Mouse (Mus musculus) hindbrain, postnatal 0 days (tissue): ENCODE measurements around the gene Spata19. TPM values are rescaled to one million over a fixed set of nuclear protein-coding genes. Genes with fewer than 3 reads are reported as not detected.
A peak's percentile ranks its signal among the peaks of the same experiment; 100 is the strongest.

ENCODE experiments used
- ATAC-seq: fragments of 200-750 bp; cut with Nextera tagmentation; 2 replicates; pipeline ENCODE4 v1.8.0; 2017; ENCODE audit warnings: mild to moderate bottlenecking, moderate TSS enrichment, moderate library complexity
- DNase-seq: peaks from one replicate; pipeline ENCODE4 v3.0.0-alpha.2; 2015; ENCODE audit warnings: low spot score
- H3K27ac ChIP-seq: fragments of 300-500 bp; sonication (generic); 2 replicates; pipeline ENCODE4 v1.5.1; 2014; ENCODE audit warnings: mild to moderate bottlenecking
- H3K27me3 ChIP-seq: fragments of 300-500 bp; sonication (generic); 2 replicates; pipeline ENCODE4 v1.6.1; 2014; ENCODE audit warnings: low read length, mixed read lengths; ENCODE audit not compliant: insufficient read depth
- H3K36me3 ChIP-seq: fragments of 300-500 bp; sonication (generic); 2 replicates; pipeline ENCODE4 v1.6.1; 2014; ENCODE audit warnings: low read length, mixed read lengths; ENCODE audit not compliant: insufficient read depth
- H3K4me1 ChIP-seq: fragments of 300-500 bp; sonication (generic); 2 replicates; pipeline ENCODE4 v1.6.1; 2014; ENCODE audit warnings: antibody characterized with exemption, low read length, mixed read lengths; ENCODE audit not compliant: insufficient read depth
- H3K4me2 ChIP-seq: fragments of 300-500 bp; sonication (generic); 2 replicates; pipeline ENCODE4 v1.6.1; 2014; ENCODE audit warnings: low read depth, mild to moderate bottlenecking, low read length, moderate library complexity, mixed read lengths
- H3K4me3 ChIP-seq: fragments of 300-500 bp; sonication (generic); 2 replicates; pipeline ENCODE4 v1.5.1; 2014; ENCODE audit warnings: low read length
- H3K9ac ChIP-seq: fragments of 300-500 bp; sonication (generic); replicated peaks from 2 replicates; pipeline ENCODE4 v1.6.1; 2014; ENCODE audit warnings: mild to moderate bottlenecking, low read length, moderate library complexity, mixed read lengths
- H3K9me3 ChIP-seq: fragments of 300-500 bp; sonication (generic); 2 replicates; pipeline ENCODE4 v1.6.1; 2016; ENCODE audit warnings: low read length, mixed read lengths
- CTCF ChIP-seq: IDR thresholded peaks from 2 replicates; pipeline ENCODE4 v1.5.1; 2016; ENCODE audit warnings: antibody characterized with exemption, control low read depth, low read depth
- WGBS: fragments of 180-500 bp; shearing (Covaris S2); extraction: QIAGEN DNeasy Blood & Tissue Kit; methylation state at CpG from one replicate; pipeline ENCODE4 v1.1.7; 2014; 5-methylcytosine and 5-hydroxymethylcytosine counted together
- polyA plus RNA-seq: library from polyadenylated mRNA; unstranded; fragments of >200 nt; fragmentation: Nextera tagmentation; extraction: Ambion mirVana; gene quantifications from 2 replicates; pipeline ENCODE4 v1.2.1, GENCODE M21; 2015
- total RNA-seq: library from RNA; depleted of rRNA; stranded (reverse); fragments of >200 nt; gene quantifications from 2 replicates; pipeline ENCODE4 v1.2.3, GENCODE M21; 2014

Spata19 gene
- total and polyA plus RNA-seq, 2 experiments from 2014 or later = not detected

DNA sequence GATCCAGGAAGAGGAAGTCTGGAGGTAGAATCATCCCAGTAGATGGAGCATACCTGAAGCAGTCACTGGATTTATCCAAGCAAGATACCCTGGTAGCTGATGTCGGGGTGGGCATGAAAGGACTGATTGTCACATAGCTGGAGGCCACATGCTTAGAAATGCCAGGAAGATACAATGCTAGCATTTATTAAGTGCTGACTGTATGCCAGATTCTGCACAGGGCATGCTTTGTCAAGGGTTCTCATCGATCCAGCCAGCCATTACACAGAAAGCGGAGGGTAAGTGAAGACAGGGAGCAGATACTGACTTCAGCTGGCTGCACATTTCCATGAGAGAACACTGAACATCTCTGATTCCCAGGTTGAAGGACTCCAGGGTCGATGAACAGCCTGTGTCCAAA is 4.6 kb downstream of the Spata19 start:
- Histone ChIP-seq H3K27ac (no peak overlapping the region), H3K4me2 (no peak overlapping the region), H3K4me1 (no peaks in the 10 kb centered on the region), H3K36me3 (no peaks in the 10 kb centered on the region), H3K4me3 (no peak overlapping the region), H3K9me3 (no peaks in the 10 kb centered on the region), H3K27me3 (no peaks in the 10 kb centered on the region), H3K9ac (no peak overlapping the region)
- ATAC-seq = no peak
- DNase-seq = no peak
- WGBS = 75% methylated on average over 4 of the region's 4 CpGs
- TF ChIP-seq CTCF = no peak

DNA sequence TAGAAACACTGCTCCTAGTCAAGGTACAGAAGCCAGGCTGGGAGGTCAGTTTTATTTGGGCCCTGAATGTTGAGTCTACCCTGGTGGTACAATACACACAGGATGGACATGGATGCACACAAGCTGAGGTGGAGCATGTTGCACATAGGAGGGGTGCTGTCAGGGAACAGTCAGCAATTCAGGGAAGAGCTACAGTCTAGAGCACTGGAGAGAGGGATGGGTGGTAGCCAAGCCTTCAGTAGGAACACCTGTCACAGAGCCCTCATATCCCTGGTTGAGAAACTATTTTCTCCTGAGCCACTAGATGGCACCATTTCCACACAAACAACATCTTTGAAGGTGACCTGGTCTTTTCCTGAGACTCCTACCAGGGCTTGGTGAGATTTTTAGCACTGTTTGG is 13.1 kb downstream of the Spata19 start:
- H3K9me3 ChIP-seq = no peaks in the 10 kb centered on the region
- peak; percentile 77 for ATAC-seq
- H3K4me3 ChIP-seq = no peak overlapping the region
- H3K36me3 ChIP-seq = no peaks in the 10 kb centered on the region
- peak; percentile 87 for TF ChIP-seq CTCF
- no peak overlapping the region for H3K4me2 ChIP-seq
- no peak overlapping the region for H3K27ac ChIP-seq
- peak; percentile 92 for DNase-seq
- no peak overlapping the region for H3K9ac ChIP-seq
- no peaks in the 10 kb centered on the region for H3K27me3 ChIP-seq
- no peaks in the 10 kb centered on the region for H3K4me1 ChIP-seq

- peak; percentile 89 for DNase-seq
- no peaks in the 10 kb centered on the region for H3K4me1 ChIP-seq
- no peaks in the 10 kb centered on the region for H3K36me3 ChIP-seq
- WGBS = 3% methylated on average over 11 of the region's 11 CpGs
- no peak overlapping the region for H3K4me3 ChIP-seq
- TF ChIP-seq CTCF = peak; percentile 99
- no peaks in the 10 kb centered on the region for H3K27me3 ChIP-seq
- H3K9ac ChIP-seq = no peak overlapping the region
- H3K27ac ChIP-seq = no peak overlapping the region
- peak; percentile 84 for ATAC-seq
- H3K4me2 ChIP-seq = peak overlapping the region; percentile 42
- no peaks in the 10 kb centered on the region for H3K9me3 ChIP-seq
Measured at GRCm38 (mm10) chr9:27414058-27414460, 17.5 kb downstream of the Spata19 start.

DNA sequence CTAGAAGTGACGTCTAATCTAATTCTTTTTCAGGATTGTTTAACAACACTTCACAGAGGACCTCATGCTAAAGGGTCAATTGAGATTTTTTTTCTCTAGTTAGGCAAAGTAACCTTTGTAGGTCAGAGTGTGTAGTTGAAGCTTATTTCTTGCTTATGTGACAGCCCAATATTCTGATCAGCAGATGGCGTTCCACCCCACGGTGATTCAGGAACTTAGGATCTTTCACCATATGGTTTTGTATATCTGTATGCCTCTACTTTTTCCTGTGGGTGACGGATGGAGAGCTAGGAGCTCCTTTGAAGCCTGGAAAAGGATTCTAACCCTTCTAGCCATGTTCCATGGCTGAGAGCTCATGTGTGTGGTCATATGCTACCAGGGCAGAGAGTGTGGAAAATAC is 27.9 kb downstream of the Spata19 start:
- no peak overlapping the region for H3K9ac ChIP-seq
- DNase-seq = peak; percentile 61
- H3K36me3 ChIP-seq = no peaks in the 10 kb centered on the region
- H3K4me1 ChIP-seq = no peaks in the 10 kb centered on the region
- no peak overlapping the region for H3K4me2 ChIP-seq
- H3K4me3 ChIP-seq = no peak overlapping the region
- peak; percentile 54 for TF ChIP-seq CTCF
- no peak for ATAC-seq
- no peaks in the 10 kb centered on the region for H3K9me3 ChIP-seq
- WGBS = 71% methylated on average over 4 of the region's 4 CpGs
- no peaks in the 10 kb centered on the region for H3K27me3 ChIP-seq
- no peak overlapping the region for H3K27ac ChIP-seq

DNA sequence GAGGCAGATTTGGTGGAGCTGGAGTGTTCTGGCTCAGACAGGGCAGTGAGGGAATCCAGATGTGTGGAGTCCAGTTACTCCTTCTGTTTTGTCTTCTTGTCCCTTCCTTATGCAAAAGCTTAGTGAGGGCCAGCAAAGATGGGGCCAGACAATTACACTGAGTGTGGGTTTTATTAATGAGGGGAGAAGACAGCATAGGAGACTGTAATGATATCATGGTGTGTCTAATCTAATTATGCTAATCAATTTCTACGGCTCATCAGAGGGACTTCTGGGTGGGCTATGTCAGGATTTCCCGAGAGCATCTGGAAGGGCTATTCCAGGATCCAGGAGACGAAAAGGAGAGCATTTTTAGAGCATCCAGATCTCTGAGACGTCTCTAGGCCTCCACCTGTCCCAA is 32.0 kb downstream of the Spata19 start:
- Histone ChIP-seq H3K4me1 (no peaks in the 10 kb centered on the region), H3K4me2 (no peak overlapping the region), H3K4me3 (no peak overlapping the region), H3K27ac (no peak overlapping the region), H3K9ac (no peak overlapping the region), H3K9me3 (no peaks in the 10 kb centered on the region), H3K36me3 (no peaks in the 10 kb centered on the region), H3K27me3 (no peaks in the 10 kb centered on the region)
- ATAC-seq (peak; percentile 56; the same call in 1 of the 2 replicates), DNase-seq (no peak)
- TF ChIP-seq CTCF = no peak
- 31% methylated on average over 4 of the region's 4 CpGs for WGBS

DNA sequence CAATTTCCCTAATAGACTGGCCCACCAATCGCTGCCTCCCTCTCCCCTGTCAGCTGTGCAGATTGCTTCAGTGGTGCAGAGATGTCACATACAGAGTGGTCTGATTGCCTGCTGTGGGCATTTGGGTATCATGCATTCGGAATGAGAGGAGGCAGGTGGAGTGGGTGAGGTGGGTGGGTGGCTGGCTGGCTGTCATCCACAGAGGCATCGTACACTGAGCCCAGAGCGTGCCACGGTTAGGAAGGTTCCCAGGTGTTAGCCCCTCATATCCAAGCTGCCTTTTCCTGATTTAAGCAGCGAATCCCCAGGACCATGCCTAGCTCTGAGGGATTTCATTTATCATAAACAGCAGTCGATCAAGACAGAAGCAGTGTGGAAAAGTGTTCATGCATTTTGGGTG is 36.7 kb downstream of the Spata19 start:
- Histone ChIP-seq H3K4me1 (0 out of 2 replicates have a peak, but pooled peaks cover 20% of the 10 kb centered on the region), H3K36me3 (no peaks in the 10 kb centered on the region), H3K4me2 (no peak overlapping the region), H3K27ac (no peak overlapping the region), H3K9ac (no peak overlapping the region), H3K4me3 (no peak overlapping the region), H3K27me3 (no peaks in the 10 kb centered on the region), H3K9me3 (no peaks in the 10 kb centered on the region)
- WGBS = 60% methylated on average over 7 of the region's 7 CpGs
- DNase-seq (no peak), ATAC-seq (no peak)
- no peak for TF ChIP-seq CTCF

GRCm38 (mm10) chr9:27435936-27436335 is 39.3 kb downstream of the Spata19 start:
- Histone ChIP-seq H3K27ac (no peak overlapping the region), H3K4me2 (no peak overlapping the region), H3K9ac (no peak overlapping the region), H3K4me1 (0 out of 2 replicates have a peak, but pooled peaks cover 20% of the 10 kb centered on the region), H3K27me3 (no peaks in the 10 kb centered on the region), H3K4me3 (no peak overlapping the region), H3K36me3 (no peaks in the 10 kb centered on the region), H3K9me3 (no peaks in the 10 kb centered on the region)
- no peak for TF ChIP-seq CTCF
- 77% methylated on average over 9 of the region's 9 CpGs for WGBS
- no peak for DNase-seq
- ATAC-seq = no peak
